In the genomic region with DNA sequence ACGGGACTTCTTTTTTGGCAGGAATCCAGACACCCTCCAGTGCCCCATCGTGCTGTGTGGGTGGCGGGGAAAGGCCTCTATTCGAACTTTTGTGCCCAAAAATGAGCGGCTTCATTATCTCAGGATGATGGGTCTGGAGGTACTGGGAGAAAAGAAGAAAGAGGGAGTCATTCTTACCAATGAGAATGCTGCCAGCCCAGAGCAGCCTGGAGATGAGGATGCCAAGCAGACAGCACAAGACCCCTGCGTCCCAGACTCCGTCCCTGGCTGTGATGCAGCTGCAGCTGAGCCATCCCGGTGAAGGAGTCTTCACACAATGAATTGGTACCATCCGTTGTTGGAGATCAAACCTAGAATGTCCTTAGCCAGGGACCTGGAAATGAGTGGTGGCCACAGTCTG, we compare ENCODE assay signal across 24 mouse cellular contexts. TPM values are rescaled to one million over a fixed set of nuclear protein-coding genes. Genes with fewer than 3 reads are reported as not detected.
DNase-seq lines count a peak whose midpoint lies in the region; ATAC-seq lines count a peak whose summit lies in the region.
"Had no signal": no experiment of that assay in that cellular context is flagged by ENCODE, and none has a peak within 500 bp of the region (broad histone marks: within the 10 kb centered on the region; RNA-seq: fewer than 3 reads in every experiment).

No protein-coding gene starts in this region.

- no peak overlapping the region for H3K4me3 ChIP-seq in heart, embryonic 11.5 days (ENCODE audit: low read depth, low read length)
- H3K4me3 ChIP-seq: embryonic facial prominence, embryonic 13.5 days; embryonic facial prominence, embryonic 15.5 days; erythroblast, embryonic 14.5 days; forebrain, embryonic 10.5 days; forebrain, embryonic 13.5 days; forebrain, embryonic 15.5 days had no signal

- H3K36me3 ChIP-seq in heart, embryonic 11.5 days (ENCODE audit: control insufficient read depth, insufficient read depth, low read length), result peaks cover 49% of the 10 kb centered on the region

- DNase-seq in heart, adult 11 months, result peak; percentile 79
- DNase-seq in kidney, postnatal 10 days, result peak; percentile 5
- no peak for DNase-seq in kidney, adult 11 months
- DNase-seq in urinary bladder, adult 2 months (ENCODE audit: low spot score), result peak; percentile 9
- DNase-seq in urinary bladder, adult 18-20 months (ENCODE audit: low spot score in 2 of 2), result no peak
- no peak for DNase-seq in cerebellum, adult 11-12 months
- DNase-seq: adrenal gland, adult 8-10 months; adrenal gland, postnatal 14 days; adrenal gland, postnatal 36 days; cerebellum, adult 18-20 months; cerebellum, adult 8-10 months; cerebellum, adult 9-11 months; cerebellum, postnatal 14 days; cerebellum, postnatal 36 days; embryo, embryonic 11 days had no signal

- no peak overlapping the region for H3K9ac ChIP-seq in heart, embryonic 11.5 days (ENCODE audit: low read depth, low read length)
- H3K9ac ChIP-seq: embryonic facial prominence, embryonic 13.5 days; embryonic facial prominence, embryonic 15.5 days; forebrain, embryonic 13.5 days; forebrain, embryonic 15.5 days had no signal

- H3K4me1 ChIP-seq in heart, embryonic 11.5 days (ENCODE audit: control insufficient read depth, insufficient read depth, low read length), result no peaks in the 10 kb centered on the region
- H3K4me1 ChIP-seq: embryonic facial prominence, embryonic 13.5 days; embryonic facial prominence, embryonic 15.5 days; forebrain, embryonic 10.5 days; forebrain, embryonic 13.5 days; forebrain, embryonic 15.5 days had no signal

- 94% methylated on average over 9 of the region's 9 CpGs for WGBS in heart, embryonic 11.5 days (ENCODE audit: insufficient replicate concordance)

- no peak for ATAC-seq in heart, embryonic 11.5 days (replicated peaks; ENCODE audit: insufficient number of reproducible peaks, low FRiP score, low TSS enrichment)
- ATAC-seq: activated CD4-positive, CD25-positive, alpha-beta regulatory T cell, adult 4 months; forebrain, embryonic 13.5 days; forebrain, embryonic 15.5 days; Patski had no signal

- H3K27me3 ChIP-seq in heart, embryonic 11.5 days (ENCODE audit: control insufficient read depth, insufficient read depth, low read length), result no peaks in the 10 kb centered on the region
- H3K27me3 ChIP-seq: embryonic facial prominence, embryonic 13.5 days; embryonic facial prominence, embryonic 15.5 days; forebrain, embryonic 13.5 days; forebrain, embryonic 15.5 days; Patski had no signal

- no peak overlapping the region for H3K4me2 ChIP-seq in heart, embryonic 11.5 days
- H3K4me2 ChIP-seq: embryonic facial prominence, embryonic 13.5 days; embryonic facial prominence, embryonic 15.5 days; forebrain, embryonic 13.5 days; forebrain, embryonic 15.5 days had no signal

- H3K27ac ChIP-seq in heart, embryonic 11.5 days (ENCODE audit: low read depth, low read length), result no peak overlapping the region
- H3K27ac ChIP-seq: embryonic facial prominence, embryonic 13.5 days; embryonic facial prominence, embryonic 15.5 days; forebrain, embryonic 10.5 days; forebrain, embryonic 13.5 days; forebrain, embryonic 15.5 days had no signal

- H3K9me3 ChIP-seq in heart, embryonic 11.5 days (replicated peaks; ENCODE audit: control insufficient read depth, low read length), result no peaks in the 10 kb centered on the region
- H3K9me3 ChIP-seq: embryonic facial prominence, embryonic 13.5 days; embryonic facial prominence, embryonic 15.5 days; forebrain, embryonic 10.5 days; forebrain, embryonic 13.5 days; forebrain, embryonic 15.5 days had no signal

RNA-seq across cellular contexts. Expression of a gene that starts 22.3 kb away (rescaled TPM):
- 6.3 and 8.3 TPM in 2 replicates for polyA plus RNA-seq in heart, embryonic 11.5 days (2014; fragmentation: Nextera tagmentation; extraction: Ambion mirVana)
- 139 and 150 TPM in 2 replicates for polyA plus RNA-seq in urinary bladder, adult 2 months (2012; rRNA removed)

Comparison
In these comparisons a context has a peak if more than half of its experiments do, and no peak if none do; other contexts are left out.
1. DNase-seq: peak in heart, adult 11 months (single experiment), kidney, postnatal 10 days (single experiment) and urinary bladder, adult 2 months (single experiment); none in kidney, adult 11 months (single experiment), urinary bladder, adult 18-20 months (0 of 2) and cerebellum, adult 11-12 months (single experiment).
2. RNA of a gene that starts 22.3 kb away (polyA plus RNA-seq): 139 to 150 TPM in urinary bladder, adult 2 months; 6.3 to 8.3 TPM in heart, embryonic 11.5 days; every median in the first group is over 10 times any median in the second.